Mouse (Mus musculus): ENCODE data around the gene Dnajc16.

The Dnajc16 gene

GRCm38 (mm10) chr4:141724594-141724993 lies 66.1 kb downstream of the Dnajc16 start:
- DNase-seq (ENCODE audit: low spot score) = no peak

GRCm38 (mm10) chr4:141723673-141724068 lies 67.1 kb downstream of the Dnajc16 start:
- DNase-seq (ENCODE audit: low spot score) = no peak

- peak; percentile 89 for DNase-seq (ENCODE audit: low spot score)
Measured at GRCm38 (mm10) chr4:141722731-141723672, 67.7 kb downstream of the Dnajc16 start, which contains the start of gene Ddi2. TSS of gene Ddi2 (minus strand) at chr4:141723419.

- DNase-seq (ENCODE audit: low spot score) = no peak
Measured at GRCm38 (mm10) chr4:141721961-141722360, 68.8 kb downstream of the Dnajc16 start.

GRCm38 (mm10) chr4:141720761-141721523 lies 69.8 kb downstream of the Dnajc16 start:
- DNase-seq (ENCODE audit: low spot score) = no peak

- no peak for DNase-seq (ENCODE audit: low spot score)
Measured at GRCm38 (mm10) chr4:141719304-141719703, 71.4 kb downstream of the Dnajc16 start.

DNA sequence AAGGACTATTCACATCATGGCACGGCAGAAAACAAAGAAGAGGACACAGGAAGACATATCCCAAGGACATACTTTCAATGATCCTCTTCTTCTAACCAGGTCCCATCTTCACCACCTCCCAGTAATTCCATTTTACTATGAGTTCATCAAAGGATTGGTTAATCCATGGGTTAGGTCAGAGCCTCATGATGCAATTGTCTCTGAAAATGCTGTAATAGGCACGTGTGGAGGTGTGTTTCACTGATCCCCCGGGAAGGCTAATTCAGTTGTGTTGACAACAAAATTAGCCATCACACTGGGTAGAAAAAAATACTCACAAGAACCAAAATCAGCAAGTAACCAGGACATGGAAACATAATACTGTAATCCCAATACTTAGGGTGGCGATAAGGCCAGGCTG lies 73.1 kb downstream of the Dnajc16 start:
- no peak for DNase-seq (ENCODE audit: low spot score)

GRCm38 (mm10) chr4:141715027-141715426 lies 75.7 kb downstream of the Dnajc16 start:
- DNase-seq (ENCODE audit: low spot score) = no peak

DNA sequence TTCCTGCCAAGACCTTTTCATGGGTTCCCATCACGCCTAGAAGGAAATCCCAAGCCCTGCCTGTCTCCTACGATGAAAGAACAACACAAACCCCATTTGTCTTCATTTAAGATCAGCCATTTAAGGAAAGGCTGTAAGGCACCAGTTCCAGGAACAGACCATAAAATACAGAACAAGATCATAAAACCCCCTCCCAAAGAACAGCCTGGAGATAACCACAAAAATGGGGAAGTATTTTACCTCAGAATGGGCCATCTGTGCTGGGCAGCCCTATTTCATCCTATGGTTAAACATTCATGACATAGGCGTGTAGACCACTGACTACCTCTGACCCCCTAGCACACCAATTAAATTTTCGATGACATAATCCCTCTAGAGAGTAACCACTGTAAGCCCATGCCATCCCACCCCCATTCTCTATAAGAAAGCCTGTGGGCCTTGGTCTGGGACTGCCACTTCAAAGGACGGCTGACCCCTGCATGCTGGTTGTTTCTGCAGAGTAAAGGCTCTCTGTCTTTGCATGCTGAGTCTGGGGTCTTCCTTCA lies 77.1 kb downstream of the Dnajc16 start:
- DNase-seq (ENCODE audit: low spot score) = no peak

GRCm38 (mm10) chr4:141711250-141711649 lies 79.5 kb downstream of the Dnajc16 start:
- no peak for DNase-seq (ENCODE audit: low spot score)

Data from testis, postnatal 14 days (tissue).